Mouse (Mus musculus): ENCODE data around the gene Prtn3.

- no peak for TF ChIP-seq CTCF (IDR thresholded peaks at IDR 0.05; ENCODE audit: borderline replicate concordance, insufficient read depth, low read length)
- TF ChIP-seq POLR2A (IDR thresholded peaks at IDR 0.05; ENCODE audit: low read depth, low read length) = no peak
Observed at GRCm38 (mm10) chr10:79931797-79932196, 57.5 kb downstream of the Prtn3 start.

Data from embryonic fibroblast, embryonic 13.5 days (primary cell).